Mouse (Mus musculus): ENCODE results near the gene Rxra.

GRCm38 (mm10) chr2:27771936-27772335 is 95.7 kb downstream of the Rxra start:
- peak; percentile 80 for TF ChIP-seq CTCF (conservative IDR thresholded peaks at IDR 0.05; ENCODE audit: insufficient read depth, insufficient read length, low read depth, low read length)
- TF ChIP-seq POLR2A (IDR thresholded peaks at IDR 0.05; ENCODE audit: low read depth, low read length), result no peak

All from kidney, adult 2 months (tissue).